Mouse (Mus musculus): ENCODE measurements around the gene Vps35l.

Gene Vps35l

DNA sequence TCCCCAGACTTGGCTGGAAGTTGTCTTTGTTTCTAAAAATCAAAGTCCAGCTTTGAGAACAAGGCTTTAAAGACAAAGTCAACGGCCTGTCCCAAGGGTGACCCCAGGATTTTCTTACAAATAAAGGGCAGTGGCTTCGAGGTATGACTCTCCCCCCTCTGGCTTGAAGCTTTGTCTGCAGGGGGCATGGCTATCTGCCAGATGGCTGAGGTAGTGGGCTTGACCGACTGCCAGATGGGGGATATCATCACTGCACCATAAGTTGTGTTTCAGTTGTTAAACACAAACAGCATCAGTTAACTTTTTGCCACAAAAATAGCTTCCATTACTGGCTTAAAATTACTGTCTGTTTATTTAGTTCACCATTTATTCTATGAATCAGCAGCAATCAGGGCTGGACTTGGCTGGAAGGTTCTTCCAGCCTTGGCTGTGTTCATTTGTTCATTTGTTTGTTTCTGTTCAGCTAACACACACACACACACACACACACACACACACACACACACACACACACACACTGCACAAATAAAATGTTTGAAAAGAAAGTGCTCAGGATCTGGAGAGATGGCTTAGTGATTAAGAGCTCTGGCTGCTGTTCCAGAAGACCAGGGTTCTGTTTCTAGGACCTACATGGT is 149.1 kb downstream of the Vps35l start:
- DNase-seq, result no peak

All from kidney, postnatal 10 days (tissue).